Mouse (Mus musculus) spleen, postnatal 10 days (tissue): Measurements from ENCODE around the gene Gm853.

Experiments
- DNase-seq, 2 experiments: peaks; one replicate each; pipeline ENCODE4 v3.0.0; 2021 to 2022; ENCODE audit warnings: low spot score in 2 of 2

Gm853 gene

GRCm38 (mm10) chr4:130174335-130175031 is 47.7 kb downstream of the Gm853 start:
- DNase-seq = peak; percentile 76 to 80

- DNase-seq = peak; percentile 45 to 51
These were observed 48.3 kb downstream of the Gm853 start for GRCm38 (mm10) chr4:130173911-130174311.

DNA sequence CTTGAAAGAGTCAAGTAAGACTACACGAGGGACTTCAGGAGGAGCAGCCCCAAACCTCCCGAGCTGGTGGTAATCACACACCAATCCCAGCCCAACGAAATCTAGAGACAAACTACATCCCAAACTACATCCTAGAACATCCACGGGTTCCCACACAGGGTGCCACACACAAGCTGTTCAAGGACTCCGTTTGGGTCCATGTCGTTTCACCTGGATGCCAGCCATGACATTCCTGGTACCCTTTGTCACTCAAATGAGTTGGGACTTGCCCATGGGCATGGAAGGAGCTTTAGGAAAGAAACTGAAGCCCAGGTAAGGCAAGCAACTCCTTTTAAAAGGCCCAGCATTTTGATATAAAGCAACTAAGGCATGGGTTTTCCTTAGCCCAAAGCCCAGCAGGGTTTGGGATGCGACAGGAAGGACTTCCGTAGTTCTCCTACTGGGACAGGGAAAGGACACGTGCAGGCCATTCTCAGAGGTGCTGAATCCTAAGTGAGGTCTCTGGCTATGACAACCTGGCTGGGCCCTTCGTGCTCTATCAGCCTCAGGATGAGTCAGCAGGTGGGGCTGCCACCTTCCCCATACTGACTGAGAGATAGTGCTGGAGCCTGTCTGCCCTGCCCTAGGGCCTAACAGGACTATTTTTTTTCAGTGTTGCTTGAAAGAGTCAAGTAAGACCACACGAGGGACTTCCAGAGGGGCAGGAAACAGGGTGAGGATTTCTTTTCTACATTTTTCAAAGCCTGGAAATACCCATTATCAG is 49.0 kb downstream of the Gm853 start:
- peak; percentile 45 to 71 for DNase-seq

DNA sequence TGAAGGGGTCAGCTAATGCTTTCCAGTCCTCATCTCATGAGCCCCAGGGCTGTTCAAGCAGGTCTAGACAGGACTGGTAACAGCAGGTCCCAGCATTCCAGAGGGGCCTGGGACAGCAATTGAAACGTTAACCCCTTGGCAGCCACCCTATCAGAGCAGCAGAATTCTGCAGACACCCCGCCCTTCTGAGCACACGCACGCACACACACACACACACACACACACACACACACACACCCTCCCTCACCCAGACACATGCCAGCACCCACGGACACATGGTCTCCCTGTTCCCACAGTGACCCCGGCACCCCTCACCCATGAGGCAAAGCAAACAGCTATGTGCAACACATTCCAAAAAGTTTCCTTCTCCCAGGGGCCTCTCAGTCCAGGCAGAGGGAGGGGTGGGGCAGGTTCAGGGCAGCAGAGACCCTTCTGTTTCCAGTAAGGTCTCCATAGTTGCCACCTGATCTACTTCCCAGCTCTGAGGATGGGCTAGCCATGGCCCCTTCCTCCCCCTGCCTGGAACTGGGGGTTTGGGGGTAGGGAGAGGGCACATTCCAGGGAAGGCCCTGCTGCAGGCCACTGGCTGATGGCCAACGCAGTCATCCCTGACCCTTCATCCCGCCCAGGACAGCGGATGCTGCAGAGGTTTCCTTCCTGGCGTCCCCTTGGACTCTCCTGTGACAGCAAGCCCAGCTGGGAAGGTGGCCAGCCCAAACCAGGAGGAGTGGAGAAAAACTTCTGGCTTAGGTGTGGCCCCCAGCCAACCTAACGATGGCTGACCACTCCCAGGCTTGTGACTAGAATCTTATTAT is 50.0 kb downstream of the Gm853 start:
- DNase-seq = peak; percentile 24 to 31

DNA sequence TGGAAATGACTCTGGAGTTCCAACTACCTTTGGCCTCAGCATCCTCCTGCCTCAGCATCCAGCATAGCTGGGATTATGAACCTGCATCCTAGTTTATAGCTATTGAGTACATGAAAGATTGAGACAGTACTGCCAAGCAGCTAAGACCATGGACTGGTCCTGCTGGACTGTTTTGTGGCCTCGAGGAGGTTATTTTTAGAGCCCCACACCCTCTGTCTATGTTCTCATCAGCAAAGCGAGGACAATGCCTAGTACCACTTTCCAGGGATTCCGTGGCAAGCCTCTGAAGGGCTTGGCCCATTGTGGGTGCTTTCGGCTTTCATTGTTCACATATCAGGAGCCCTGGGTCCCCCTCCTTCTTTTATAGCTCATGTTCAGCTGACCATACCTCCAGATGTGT is 51.8 kb downstream of the Gm853 start:
- no peak for DNase-seq

- no peak for DNase-seq
These were observed 52.7 kb downstream of the Gm853 start for GRCm38 (mm10) chr4:130169411-130169971.

- DNase-seq = peak in 1 of 2 experiments; percentile 56
These were observed 53.7 kb downstream of the Gm853 start for GRCm38 (mm10) chr4:130168280-130169183.

GRCm38 (mm10) chr4:130167814-130168213 is 54.4 kb downstream of the Gm853 start:
- DNase-seq = no peak

- no peak for DNase-seq
These were observed 54.9 kb downstream of the Gm853 start for GRCm38 (mm10) chr4:130167321-130167720.

GRCm38 (mm10) chr4:130166592-130166991 is 55.6 kb downstream of the Gm853 start:
- no peak for DNase-seq

GRCm38 (mm10) chr4:130166061-130166460 is 56.1 kb downstream of the Gm853 start:
- no peak for DNase-seq

DNA sequence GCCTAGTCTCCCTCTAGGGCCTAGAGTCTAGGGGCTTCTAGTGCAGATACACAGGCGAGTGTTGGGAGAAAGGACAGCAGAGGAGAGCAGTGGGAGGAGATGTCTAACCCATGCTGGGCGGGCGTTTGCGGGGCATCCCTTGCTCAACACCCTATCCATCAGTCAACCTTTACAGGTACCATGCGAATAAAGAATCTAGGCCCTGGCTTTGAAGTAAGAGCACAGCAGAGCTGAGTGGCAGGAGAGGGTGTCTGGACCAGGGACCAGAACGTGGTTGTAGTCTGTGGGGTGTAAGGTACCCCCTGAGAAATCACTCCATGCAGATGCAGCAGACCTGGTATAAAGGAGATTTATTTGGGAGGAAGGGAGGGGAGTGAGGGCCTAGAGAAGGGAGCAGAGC is 58.1 kb downstream of the Gm853 start:
- no peak for DNase-seq

- DNase-seq = no peak
These were observed 58.8 kb downstream of the Gm853 start for GRCm38 (mm10) chr4:130163391-130163861.

DNA sequence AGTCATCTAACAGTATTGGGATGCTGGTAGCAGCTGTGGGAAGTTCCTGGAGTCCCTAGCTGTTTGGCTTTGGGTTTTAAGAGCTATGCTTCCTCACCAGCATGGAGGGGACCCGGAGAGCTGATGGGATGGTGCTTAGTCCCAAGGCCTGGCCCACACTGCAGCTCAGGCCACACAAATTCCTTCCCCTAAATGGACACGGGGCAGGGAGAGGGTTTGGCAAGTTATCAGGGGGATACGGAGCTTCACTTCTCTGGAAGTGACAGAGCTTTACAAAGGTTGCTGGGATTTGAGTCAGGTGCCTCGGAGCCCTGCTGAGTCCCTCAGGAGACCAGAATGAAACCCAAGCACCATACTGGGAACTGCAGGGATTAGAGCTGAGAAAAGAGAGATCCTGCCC is 60.9 kb downstream of the Gm853 start:
- DNase-seq = no peak
